Mouse (Mus musculus) midbrain, embryonic 11.5 days (tissue): ENCODE results near the gene Epor. TPM values are rescaled to one million over a fixed set of nuclear protein-coding genes. Genes with fewer than 3 reads are reported as not detected.

Experiments
- ATAC-seq: fragments of 200-750 bp; cut with Nextera tagmentation; 2 replicates; pipeline ENCODE4 v1.8.0; 2017; ENCODE audit warnings: moderate TSS enrichment, moderate library complexity; ENCODE audit not compliant: low FRiP score
- DNase-seq: peaks from one replicate; pipeline ENCODE4 v3.0.0; 2015; ENCODE audit warnings: low spot score; ENCODE audit errors: missing footprints
- H3K27ac ChIP-seq: fragments of 300-500 bp; sonication (generic); 2 replicates; pipeline ENCODE4 v1.5.1; 2014; ENCODE audit warnings: low read depth, low read length
- H3K27me3 ChIP-seq: fragments of 300-500 bp; sonication (generic); 2 replicates; pipeline ENCODE4 v1.6.1; 2014; ENCODE audit warnings: mild to moderate bottlenecking, low read length, moderate library complexity, mixed read lengths; ENCODE audit not compliant: control insufficient read depth, insufficient read depth
- H3K36me3 ChIP-seq: fragments of 300-500 bp; sonication (generic); 2 replicates; pipeline ENCODE4 v1.6.1; 2014; ENCODE audit warnings: mild to moderate bottlenecking, low read length, moderate library complexity, mixed read lengths; ENCODE audit not compliant: control insufficient read depth, insufficient read depth
- H3K4me1 ChIP-seq: fragments of 300-500 bp; sonication (generic); 2 replicates; pipeline ENCODE4 v1.6.1; 2014; ENCODE audit warnings: low read length; ENCODE audit not compliant: control insufficient read depth, insufficient read depth
- H3K4me2 ChIP-seq: fragments of 300-500 bp; sonication (generic); 2 replicates; pipeline ENCODE4 v1.6.1; 2014; ENCODE audit warnings: mild to moderate bottlenecking, moderate library complexity
- H3K4me3 ChIP-seq: fragments of 300-500 bp; sonication (generic); 2 replicates; pipeline ENCODE4 v1.5.1; 2014; ENCODE audit warnings: low read depth, low read length
- H3K9ac ChIP-seq: fragments of 300-500 bp; sonication (generic); 2 replicates; pipeline ENCODE4 v1.6.1; 2014; ENCODE audit warnings: low read length
- H3K9me3 ChIP-seq: fragments of 300-500 bp; sonication (generic); 2 replicates; pipeline ENCODE4 v1.6.1; 2016; ENCODE audit warnings: low read length; ENCODE audit not compliant: control insufficient read depth
- WGBS: fragments of 180-500 bp; shearing (Covaris S2); extraction: QIAGEN DNeasy Blood & Tissue Kit; methylation state at CpG from one replicate; pipeline ENCODE4 v1.1.7; 2014; 5-methylcytosine and 5-hydroxymethylcytosine counted together
- polyA plus RNA-seq: library from polyadenylated mRNA; unstranded; fragments of >200 nt; fragmentation: Nextera tagmentation; extraction: Ambion mirVana; gene quantifications from 2 replicates; pipeline ENCODE4 v1.2.1, GENCODE M21; 2014

Epor gene
- polyA plus RNA-seq, 1 experiment from 2014 or later = 5.2 TPM

- no peak overlapping the region for H3K9ac ChIP-seq
- no peaks in the 10 kb centered on the region for H3K36me3 ChIP-seq
- peaks cover 8% of the 10 kb centered on the region for H3K27me3 ChIP-seq
- DNase-seq (no peak), ATAC-seq (no peak)
- H3K4me2 ChIP-seq = no peak overlapping the region
- H3K27ac ChIP-seq = no peak overlapping the region
- 85% methylated on average over 3 of the region's 3 CpGs for WGBS
- H3K9me3 ChIP-seq = no peaks in the 10 kb centered on the region
- no peak overlapping the region for H3K4me3 ChIP-seq
- H3K4me1 ChIP-seq = no peaks in the 10 kb centered on the region
Observed at GRCm38 (mm10) chr9:21996178-21996867, 33.0 kb upstream of the Epor start.

DNA sequence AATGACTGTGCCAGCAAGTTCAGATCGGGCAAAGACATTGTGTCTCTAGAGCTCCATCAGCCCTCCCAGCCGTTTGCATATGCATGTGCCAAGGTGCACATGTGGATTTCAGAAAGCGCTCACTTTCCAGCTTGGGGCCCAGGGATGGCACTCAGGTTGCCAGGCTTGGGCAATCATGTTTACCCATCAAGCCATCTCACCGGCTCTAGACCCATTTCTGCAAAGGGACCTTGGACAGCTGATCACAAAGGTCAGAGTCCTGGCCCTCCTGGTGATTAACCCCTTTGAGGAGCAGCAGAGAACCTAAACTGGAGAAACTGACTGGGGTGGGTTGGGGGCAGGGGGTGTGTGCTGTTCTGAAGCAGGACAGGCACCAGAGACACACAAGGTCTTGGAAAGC is 28.9 kb upstream of the Epor start:
- Histone ChIP-seq H3K27me3 (peaks cover 49% of the 10 kb centered on the region), H3K27ac (no peak overlapping the region), H3K36me3 (no peaks in the 10 kb centered on the region), H3K4me3 (no peak overlapping the region), H3K9me3 (no peaks in the 10 kb centered on the region), H3K9ac (no peak overlapping the region), H3K4me1 (peaks cover 21% of the 10 kb centered on the region), H3K4me2 (no peak overlapping the region)
- no peak for ATAC-seq
- WGBS = 78% methylated on average over 4 of the region's 4 CpGs
- no peak for DNase-seq

DNA sequence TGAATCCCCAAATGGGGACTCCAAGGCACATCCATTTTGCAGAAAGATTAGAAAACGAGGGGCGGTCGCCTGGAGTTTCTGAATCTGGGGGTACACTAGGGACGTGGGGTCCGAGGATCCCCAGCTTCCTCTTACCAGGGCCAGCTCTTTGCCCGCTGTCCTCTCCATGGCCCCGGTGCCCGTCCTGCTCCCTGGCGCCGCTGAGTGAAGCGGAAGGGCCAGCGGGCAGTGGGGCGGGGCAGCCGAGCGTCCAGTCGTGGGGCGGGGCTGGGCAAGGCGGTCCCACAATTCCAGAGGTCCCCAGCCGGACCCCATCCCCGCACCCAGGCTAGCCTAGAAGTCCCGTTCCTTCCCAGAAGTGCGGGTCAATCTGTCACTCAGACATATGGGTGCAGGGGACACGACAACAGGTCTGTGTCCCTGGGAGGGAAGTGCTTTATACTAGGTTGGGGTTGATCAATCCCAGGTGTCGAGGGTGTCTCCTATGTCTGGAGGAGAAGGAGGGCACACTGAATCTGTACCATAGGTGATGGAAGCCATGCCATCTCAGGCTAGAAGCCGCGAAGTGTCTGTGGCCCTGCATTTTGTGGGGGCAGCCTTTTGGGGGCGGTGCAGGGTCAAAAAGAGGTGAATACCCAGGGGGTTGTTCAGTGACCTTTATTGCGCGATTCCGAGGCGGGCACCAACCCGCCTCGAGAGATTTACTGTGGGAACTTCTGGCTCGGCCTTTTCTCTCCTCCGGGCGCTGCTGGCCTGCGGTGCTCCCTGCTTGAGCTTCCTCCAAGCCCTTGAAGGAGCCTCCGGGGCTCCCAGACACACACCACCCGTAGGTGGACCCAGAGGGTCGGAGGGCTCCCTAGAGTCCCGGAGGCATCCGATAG is 26.2 kb upstream of the Epor start, which contains the start of gene Rgl3:
TSS of gene Rgl3 (minus strand) at position 217 of the 881 bp plus-strand sequence.
- Histone ChIP-seq H3K27me3 (peaks cover 65% of the 10 kb centered on the region), H3K4me1 (peaks cover 23% of the 10 kb centered on the region), H3K9ac (peak within 1 kb of the TSS; percentile 57), H3K4me3 (peak within 1 kb of the TSS; percentile 35), H3K36me3 (no peaks in the 10 kb centered on the region), H3K4me2 (peak within 1 kb of the TSS; percentile 73), H3K9me3 (no peaks in the 10 kb centered on the region), H3K27ac (no peak within 1 kb of the TSS)
- peak; percentile 49; the same call in 1 of the 2 replicates for ATAC-seq
- peak; percentile 91 for DNase-seq
- WGBS = under 1% methylated on average over 42 of the region's 42 CpGs

DNA sequence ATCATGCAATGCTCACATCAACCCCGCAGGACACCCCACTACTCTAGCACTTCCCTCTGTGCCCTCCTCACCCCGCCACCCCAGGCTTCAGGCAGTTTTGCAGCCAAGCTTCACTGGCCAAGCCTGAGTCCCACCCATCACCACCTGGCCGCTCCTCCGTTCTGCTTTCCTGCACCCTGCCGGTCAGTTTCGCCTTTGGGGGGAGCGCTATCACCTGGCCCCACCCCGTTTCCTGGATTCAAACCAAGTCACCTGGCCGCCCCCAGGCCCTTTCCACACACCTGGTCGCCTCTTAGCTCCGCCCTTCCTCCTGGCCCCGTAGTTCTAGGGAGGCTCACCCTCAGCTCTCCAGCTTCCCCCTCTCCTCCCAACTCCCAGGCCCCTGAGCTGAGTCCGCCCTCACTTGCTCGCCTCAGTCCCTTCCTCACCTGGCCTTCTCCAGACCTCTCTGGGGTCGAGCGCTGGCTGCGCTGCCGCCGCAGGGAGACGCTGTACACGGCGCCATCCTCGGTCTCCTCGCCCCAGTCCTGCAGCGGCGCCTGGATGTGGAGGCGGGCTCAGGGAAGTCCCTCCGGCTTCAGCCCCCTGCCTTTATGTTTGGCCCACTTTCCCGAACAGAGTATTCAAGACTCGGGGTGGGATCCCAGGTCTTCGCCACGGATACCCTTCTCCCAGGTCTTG is 25.3 kb upstream of the Epor start:
- Histone ChIP-seq H3K4me2 (peak overlapping the region; percentile 73), H3K27me3 (peaks cover 65% of the 10 kb centered on the region), H3K9me3 (no peaks in the 10 kb centered on the region), H3K9ac (peak overlapping the region; percentile 57), H3K4me3 (peak overlapping the region; percentile 35), H3K36me3 (no peaks in the 10 kb centered on the region), H3K4me1 (peaks cover 28% of the 10 kb centered on the region), H3K27ac (no peak overlapping the region)
- ATAC-seq = peak; percentile 18; the same call in 1 of the 2 replicates
- peak; percentile 92 for DNase-seq
- under 1% methylated on average over 32 of the region's 32 CpGs for WGBS

- WGBS = 9% methylated on average over 36 of the region's 36 CpGs
- Histone ChIP-seq H3K36me3 (no peaks in the 10 kb centered on the region), H3K27ac (no peak overlapping the region), H3K4me2 (peak overlapping the region; percentile 73), H3K9ac (no peak overlapping the region), H3K27me3 (peaks cover 65% of the 10 kb centered on the region), H3K4me3 (0 out of 2 replicates have a peak overlapping the region, but pooled peaks have one; percentile 9), H3K4me1 (peaks cover 29% of the 10 kb centered on the region), H3K9me3 (no peaks in the 10 kb centered on the region)
- ATAC-seq = no peak
- no peak for DNase-seq
Observed at GRCm38 (mm10) chr9:21987592-21988342, 24.5 kb upstream of the Epor start.

DNA sequence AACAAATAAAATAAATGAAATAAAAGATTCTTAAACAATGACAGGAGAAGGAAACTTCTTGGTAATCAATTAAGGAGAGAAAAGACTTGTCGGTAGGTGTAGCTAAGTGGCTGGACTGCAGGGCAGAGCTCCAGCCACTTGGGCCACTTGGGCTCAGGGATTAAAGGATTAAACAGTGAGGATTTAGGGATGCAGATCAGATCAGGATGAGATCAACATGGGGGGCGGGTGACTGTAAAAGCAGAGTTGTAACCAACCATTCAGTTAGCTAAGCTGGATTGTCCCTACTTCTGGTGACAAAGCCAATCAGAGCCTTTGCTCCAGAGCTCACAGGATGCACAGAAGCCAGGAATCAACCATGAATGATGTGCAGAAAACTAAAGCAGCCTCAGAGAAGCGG is 20.6 kb upstream of the Epor start:
- H3K27me3 ChIP-seq = peaks cover 33% of the 10 kb centered on the region
- H3K4me3 ChIP-seq = no peak overlapping the region
- H3K4me2 ChIP-seq = no peak overlapping the region
- ATAC-seq = peak; percentile 35; the same call in 1 of the 2 replicates
- H3K36me3 ChIP-seq = no peaks in the 10 kb centered on the region
- H3K4me1 ChIP-seq = peaks cover 16% of the 10 kb centered on the region
- no peak overlapping the region for H3K9ac ChIP-seq
- no peaks in the 10 kb centered on the region for H3K9me3 ChIP-seq
- no peak overlapping the region for H3K27ac ChIP-seq
- 4% methylated on average over 3 of the region's 3 CpGs for WGBS
- no peak for DNase-seq

DNA sequence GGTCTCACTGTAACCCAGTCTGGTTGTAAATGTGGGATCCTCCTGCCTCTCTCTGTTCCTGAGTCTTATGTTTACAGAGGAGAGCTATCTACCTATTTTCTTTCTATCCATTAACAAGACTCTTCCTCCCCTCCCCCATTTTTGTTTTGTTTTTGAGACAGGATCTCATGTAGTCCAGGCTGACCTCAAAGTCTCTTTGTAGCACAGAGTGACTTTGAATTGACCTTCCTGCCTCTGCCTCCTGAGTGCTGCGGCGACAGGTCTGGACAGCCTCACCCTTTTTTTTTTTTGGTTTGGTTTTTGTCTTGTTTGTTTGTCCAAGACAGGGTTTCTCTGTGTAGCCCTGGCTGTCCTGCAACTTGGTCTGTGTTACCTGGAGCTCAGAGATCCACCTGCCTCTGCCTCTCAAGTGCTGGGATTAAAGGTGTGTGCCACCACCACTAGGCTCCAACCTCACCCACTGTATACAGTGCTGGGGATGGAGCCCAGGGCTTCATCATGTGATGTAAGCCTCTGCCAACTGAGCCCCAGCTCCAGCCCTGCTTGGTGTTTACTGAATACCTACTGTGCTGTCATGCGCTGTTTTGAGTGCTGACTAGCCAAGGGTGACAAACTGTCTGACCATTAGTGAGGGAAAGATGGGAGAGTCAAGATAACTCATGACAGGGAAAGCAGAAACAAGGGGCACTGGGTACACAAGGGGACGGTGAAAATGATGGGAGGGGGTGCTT is 15.3 kb upstream of the Epor start:
- no peak for ATAC-seq
- WGBS = 90% methylated on average over 4 of the region's 4 CpGs
- no peaks in the 10 kb centered on the region; the same call in 1 of the 2 replicates for H3K27me3 ChIP-seq
- no peak overlapping the region for H3K9ac ChIP-seq
- peaks cover under 1% of the 10 kb centered on the region; the same call in 1 of the 2 replicates for H3K4me1 ChIP-seq
- H3K4me2 ChIP-seq = no peak overlapping the region
- DNase-seq = no peak
- H3K4me3 ChIP-seq = no peak overlapping the region
- H3K9me3 ChIP-seq = no peaks in the 10 kb centered on the region
- no peaks in the 10 kb centered on the region for H3K36me3 ChIP-seq
- H3K27ac ChIP-seq = no peak overlapping the region

- no peak overlapping the region for H3K4me2 ChIP-seq
- H3K9me3 ChIP-seq = no peaks in the 10 kb centered on the region
- DNase-seq (no peak), ATAC-seq (no peak)
- no peak overlapping the region for H3K27ac ChIP-seq
- H3K4me3 ChIP-seq = no peak overlapping the region
- H3K9ac ChIP-seq = no peak overlapping the region
- H3K4me1 ChIP-seq = no peaks in the 10 kb centered on the region
- WGBS = 27% methylated on average over 2 of the region's 2 CpGs
- no peaks in the 10 kb centered on the region; the same call in 1 of the 2 replicates for H3K27me3 ChIP-seq
- no peaks in the 10 kb centered on the region for H3K36me3 ChIP-seq
Observed at GRCm38 (mm10) chr9:21977972-21978371, 14.7 kb upstream of the Epor start.
